Mouse (Mus musculus) effector memory CD4-positive, alpha-beta T cell, adult 5 months (primary cell): ENCODE measurements around the gene Chmp1a. TPM values are rescaled to one million over a fixed set of nuclear protein-coding genes. Genes with fewer than 3 reads are reported as not detected.

ENCODE experiments used
- polyA plus RNA-seq: library from polyadenylated mRNA; unstranded; fragments of 100-300 nt; shearing (Covaris generic); gene quantifications from one replicate; pipeline ENCODE4 v1.2.1, GENCODE M21; 2017

Chmp1a gene
- polyA plus RNA-seq, result 129 TPM

DNA sequence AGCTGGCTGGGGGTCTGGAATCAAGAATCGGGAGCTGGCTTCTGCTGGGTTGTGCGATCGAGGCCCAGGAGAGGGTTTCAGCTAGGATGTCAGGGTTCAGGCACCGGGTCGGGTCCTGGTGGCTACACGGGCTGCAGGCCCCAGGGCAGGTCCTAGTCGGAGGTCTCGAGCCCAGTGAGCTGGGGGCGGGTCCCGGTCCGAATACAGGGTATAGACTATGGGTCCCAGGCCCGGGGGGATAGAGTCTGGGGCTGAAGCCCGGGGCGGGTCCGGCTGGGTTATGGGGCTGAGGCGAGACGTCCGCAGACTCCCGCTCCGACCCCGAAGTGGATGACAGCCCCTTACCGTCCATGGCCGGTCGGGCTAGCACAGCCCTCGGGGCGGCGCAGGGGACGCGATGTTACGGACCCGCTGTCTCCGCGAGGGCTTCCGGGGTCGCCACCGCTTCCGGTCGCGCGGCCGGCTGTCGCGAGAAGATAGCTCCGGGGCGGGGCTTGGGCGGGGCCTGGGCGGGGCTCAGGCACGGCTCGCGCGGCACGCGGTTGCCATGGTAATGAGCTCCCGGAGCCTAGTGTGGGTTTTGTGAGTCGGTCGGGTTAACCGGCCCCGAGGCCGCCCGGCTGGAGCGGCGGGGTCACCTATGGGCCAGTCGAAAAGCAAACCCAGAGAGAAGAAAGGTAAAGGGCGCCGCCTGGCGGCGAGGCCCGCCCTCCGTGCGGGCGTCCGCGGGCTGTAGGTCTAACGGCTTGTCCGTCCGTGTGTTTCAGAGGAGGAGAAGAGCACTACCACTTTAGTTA is at the start of gene Chmp1a, which contains the start of gene Spata33:
Gene Chmp1a, minus strand, starts transcription at position 443 of the 797 bp plus-strand sequence.
Gene Spata33, plus strand, starts transcription at position 512 of the 797 bp plus-strand sequence.

DNA sequence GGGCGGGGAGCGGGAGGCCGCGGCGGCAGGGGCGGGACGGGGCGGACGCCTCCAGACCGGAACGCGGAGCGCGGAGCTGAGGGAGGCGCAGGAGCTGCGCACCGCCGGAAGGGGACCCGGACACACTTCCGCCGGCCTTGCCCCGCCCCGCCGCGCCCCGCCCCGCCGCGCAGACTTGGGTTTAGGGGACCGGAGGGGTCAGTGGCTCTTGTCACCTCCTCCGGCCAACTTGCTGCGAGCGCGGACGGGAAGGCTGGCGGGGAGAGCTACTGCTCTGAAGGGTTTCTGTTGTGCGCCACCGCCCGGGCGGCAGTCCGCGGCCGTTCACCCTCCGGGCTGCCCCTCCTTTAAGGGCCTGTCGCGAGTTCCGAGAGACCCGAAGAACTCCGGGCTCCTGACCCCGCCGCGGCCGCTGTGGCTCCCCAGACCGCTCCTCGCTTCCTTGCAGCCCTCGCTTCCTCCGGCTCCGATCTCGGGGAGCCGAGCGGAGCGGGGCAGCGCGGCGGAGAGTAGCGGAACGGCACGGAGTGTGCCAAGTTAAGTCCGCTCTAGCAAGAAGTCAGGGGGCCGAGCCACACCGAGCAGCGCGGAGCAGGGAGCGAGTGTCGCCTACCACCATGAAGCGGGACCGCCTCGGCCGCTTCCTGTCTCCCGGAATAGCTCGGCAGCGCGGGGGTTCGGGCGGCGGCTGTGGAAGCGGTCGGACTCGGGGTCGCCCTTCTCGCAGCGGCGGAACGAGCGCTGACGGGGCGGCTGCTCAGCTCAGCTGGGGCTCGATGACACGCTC is 41.7 kb upstream of the Chmp1a start, which contains the start of the genes Zfp276 and Vps9d1:
Gene Zfp276, plus strand, starts transcription at position 97 of the 787 bp plus-strand sequence.
Gene Vps9d1, minus strand, starts transcription at position 250 of the 787 bp plus-strand sequence.

GRCm38 (mm10) chr8:123235520-123236497 is 23.2 kb upstream of the Chmp1a start, which contains the start of gene Spata2l:
Spata2l (minus strand) TSS chr8:123236233.

DNA sequence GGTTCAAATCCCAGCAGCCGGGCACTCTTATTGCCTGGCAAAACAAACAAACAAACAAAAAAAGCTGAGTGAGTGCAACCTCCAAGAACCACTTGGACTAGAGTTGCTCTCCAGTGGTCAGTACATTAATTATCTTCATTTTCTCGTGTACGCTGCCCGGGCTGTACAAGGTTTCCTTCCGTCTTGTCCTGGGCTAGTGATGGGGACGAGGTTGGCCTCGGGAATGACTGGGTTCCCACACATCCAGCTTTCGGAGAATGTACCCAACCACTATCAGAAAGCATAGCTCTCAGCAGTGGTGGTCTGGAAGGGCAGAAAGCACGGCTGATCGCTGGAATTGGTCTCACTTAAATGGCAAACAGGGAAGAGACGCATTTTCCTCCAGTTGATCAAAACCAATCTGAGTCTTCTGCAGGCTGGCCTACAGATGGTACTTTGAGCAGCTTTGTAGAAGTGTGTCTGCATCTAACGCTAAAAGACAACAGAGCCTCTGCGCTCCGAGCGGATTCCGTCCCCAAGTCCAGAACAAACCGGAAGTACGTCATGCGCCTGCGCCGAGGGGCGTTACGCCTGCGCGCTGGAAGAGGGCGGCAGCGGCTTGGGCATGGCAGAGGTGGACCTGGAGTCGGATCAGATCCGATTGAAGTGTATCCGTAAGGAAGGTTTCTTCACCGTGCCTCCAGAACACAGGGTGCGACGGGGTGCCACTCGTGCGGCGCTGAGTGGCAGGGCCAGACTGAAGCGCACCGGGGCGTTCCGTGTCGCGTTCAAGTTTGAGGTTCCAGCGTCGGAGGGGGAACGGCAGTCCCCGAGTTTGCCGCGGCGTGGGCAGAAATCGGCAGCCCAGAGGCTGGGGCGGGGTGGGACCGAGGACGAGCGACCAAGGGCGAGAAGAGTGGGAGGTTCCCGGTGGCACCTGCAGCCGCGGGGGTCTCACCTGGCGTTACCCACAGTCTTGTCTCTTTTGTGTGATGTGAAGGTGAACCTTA is 12.0 kb upstream of the Chmp1a start, which contains the start of gene Cdk10:
Gene Cdk10, plus strand, starts transcription at position 565 of the 989 bp plus-strand sequence.

DNA sequence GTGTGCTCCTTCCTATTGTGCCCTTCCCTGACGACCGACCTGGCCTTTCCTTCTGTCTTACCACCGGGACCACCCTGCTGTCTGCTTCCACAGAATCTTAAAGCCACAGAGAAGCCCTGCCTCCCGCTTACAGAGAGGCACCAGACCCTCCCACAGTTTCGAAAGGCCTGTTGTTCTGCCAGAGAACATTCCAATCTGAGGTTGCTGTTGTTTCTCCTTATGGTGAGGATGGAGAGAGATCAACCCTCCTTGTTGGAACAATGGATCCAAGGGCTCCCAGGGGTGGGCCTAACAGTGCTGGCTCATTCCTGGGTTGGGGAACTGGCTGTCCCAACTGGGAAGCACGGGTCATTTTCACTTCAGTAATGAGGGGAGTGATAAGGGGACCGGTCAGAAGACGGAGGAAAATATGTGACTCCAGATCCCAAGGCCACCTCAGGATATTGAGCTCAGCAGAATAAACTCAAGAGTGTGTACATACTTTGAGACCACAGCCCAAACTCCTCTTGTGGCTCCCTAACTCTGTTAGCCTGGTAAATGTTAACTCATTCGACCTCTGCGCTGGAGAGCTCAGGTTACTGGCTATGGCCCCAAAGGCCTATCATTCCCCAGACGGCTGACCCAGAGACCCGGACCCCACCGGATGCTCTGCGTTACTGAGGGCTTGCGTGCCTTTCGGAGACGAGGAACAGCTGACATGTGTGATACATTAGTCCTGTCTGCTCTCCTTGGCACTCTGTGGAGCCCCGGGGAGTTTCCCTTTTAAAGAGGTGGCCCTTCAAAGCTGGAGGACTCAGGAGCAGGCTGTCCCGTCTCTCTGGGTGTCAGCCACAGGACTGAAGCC is 26.8 kb downstream of the Chmp1a start, which contains the start of gene Dpep1:
Gene Dpep1, plus strand, starts transcription at position 677 of the 844 bp plus-strand sequence.

GRCm38 (mm10) chr8:123157888-123158465 is 54.6 kb downstream of the Chmp1a start, which contains the start of gene Sult5a1:
Sult5a1 (minus strand) TSS chr8:123158315.

Other genes with a start within 250 kb of the Chmp1a start
- gene Ankrd11, start 170.5 kb downstream of the Chmp1a start, polyA plus RNA-seq, result 354 TPM
- gene Spg7, start 149.8 kb downstream of the Chmp1a start, polyA plus RNA-seq, result 79.6 TPM
- 942 TPM for gene Rpl13, start 110.4 kb downstream of the Chmp1a start, polyA plus RNA-seq
- gene Cpne7, start 95.4 kb downstream of the Chmp1a start, polyA plus RNA-seq, result 24.0 TPM
- 0.21 TPM for gene Sult5a1, start 54.4 kb downstream of the Chmp1a start, polyA plus RNA-seq
- gene Dpep1, start 26.5 kb downstream of the Chmp1a start, polyA plus RNA-seq, result not detected
- gene Spata33, start 69 bp upstream of the Chmp1a start, polyA plus RNA-seq, result not detected
- gene Cdk10, start 12.1 kb upstream of the Chmp1a start, polyA plus RNA-seq, result 18.5 TPM
- gene Spata2l, start 23.5 kb upstream of the Chmp1a start, polyA plus RNA-seq, result 7.1 TPM
- 28.2 TPM for gene Zfp276, start 41.4 kb upstream of the Chmp1a start, polyA plus RNA-seq
- 16.4 TPM for gene Vps9d1, start 41.6 kb upstream of the Chmp1a start, polyA plus RNA-seq
- gene Fanca, start 105.8 kb upstream of the Chmp1a start, polyA plus RNA-seq, result 5.9 TPM
- not detected for gene Spire2, start 120.0 kb upstream of the Chmp1a start, polyA plus RNA-seq
- gene Tcf25, start 161.0 kb upstream of the Chmp1a start, polyA plus RNA-seq, result 376 TPM
- not detected for gene Mc1r, start 194.3 kb upstream of the Chmp1a start, polyA plus RNA-seq
- 0.62 TPM for gene Tubb3, start 198.7 kb upstream of the Chmp1a start, polyA plus RNA-seq
- 10.2 TPM for gene Def8, start 210.8 kb upstream of the Chmp1a start, polyA plus RNA-seq